Comparison of ENCODE assay signal across 11 mouse cellular contexts in genomic region chr4:132259248-132259647, GRCm38 (mm10). TPM values are rescaled to one million over a fixed set of nuclear protein-coding genes. Genes with fewer than 3 reads are reported as not detected.
A peak's percentile ranks its signal among the peaks of the same experiment; 100 is the strongest.
DNase-seq lines count a peak whose midpoint lies in the region; ATAC-seq and TF ChIP-seq lines count a peak whose summit lies in the region.
"Had no signal": no experiment of that assay in that cellular context is flagged by ENCODE, and none has a peak within 500 bp of the region (broad histone marks: within the 10 kb centered on the region; RNA-seq: fewer than 3 reads in every experiment).

No protein-coding gene starts in this region.

- no peaks in the 10 kb centered on the region for H3K9me3 ChIP-seq in heart, embryonic 14.5 days (ENCODE audit: control insufficient read depth, low read length)
- H3K9me3 ChIP-seq in midbrain, embryonic 15.5 days, result no peaks in the 10 kb centered on the region

- ATAC-seq in heart, embryonic 14.5 days (ENCODE audit: insufficient number of reproducible peaks, insufficient read depth, low FRiP score, low read depth), result no peak
- ATAC-seq in midbrain, embryonic 15.5 days (replicated peaks), result no peak
- no peak for ATAC-seq in megakaryocyte progenitor cell, adult 5-6 weeks (replicated peaks; ENCODE audit: poor library complexity)
- ATAC-seq: CD4-positive, CD25-positive, alpha-beta regulatory T cell, adult 4 months had no signal

- WGBS in heart, embryonic 14.5 days, result 36% methylated on average over 4 of the region's 4 CpGs
- WGBS in midbrain, embryonic 15.5 days, result 91% methylated on average over 4 of the region's 4 CpGs

- H3K4me2 ChIP-seq in heart, embryonic 14.5 days (ENCODE audit: low read length), result peak overlapping the region; percentile 96
- H3K4me2 ChIP-seq in midbrain, embryonic 15.5 days, result no peak overlapping the region

- H3K27me3 ChIP-seq in heart, embryonic 14.5 days (ENCODE audit: control insufficient read depth, insufficient read depth, low read length), result no peaks in the 10 kb centered on the region
- H3K27me3 ChIP-seq in midbrain, embryonic 15.5 days (replicated peaks), result no peaks in the 10 kb centered on the region

- H3K27ac ChIP-seq in layer of hippocampus, adult 2 months, result peak overlapping the region; percentile 96; the same call in 1 of the 2 replicates
- peak overlapping the region; percentile 9 to 98 for H3K27ac ChIP-seq in heart, embryonic 14.5 days (replicated peaks in 1 of 2; ENCODE audit: control insufficient read depth in 1 of 2, insufficient read depth in 1 of 2, low read depth in 2 of 2, low read length in 2 of 2)
- H3K27ac ChIP-seq in midbrain, embryonic 15.5 days, result no peak overlapping the region

- TF ChIP-seq CTCF in layer of hippocampus, adult 2 months (conservative IDR thresholded peaks at IDR 0.05), result no peak

- no peaks in the 10 kb centered on the region for H3K36me3 ChIP-seq in heart, embryonic 14.5 days (ENCODE audit: control insufficient read depth, insufficient read depth, low read length)
- no peaks in the 10 kb centered on the region for H3K36me3 ChIP-seq in midbrain, embryonic 15.5 days (replicated peaks)

- H3K9ac ChIP-seq in heart, embryonic 14.5 days (ENCODE audit: low read length), result peak overlapping the region; percentile 97
- H3K9ac ChIP-seq in midbrain, embryonic 15.5 days, result no peak overlapping the region

- H3K4me1 ChIP-seq in heart, embryonic 14.5 days (ENCODE audit: control insufficient read depth in 2 of 2, insufficient read depth in 2 of 2, low read length in 2 of 2), result peaks cover 2 to 20% of the 10 kb centered on the region in 2 experiments; a peak in 3 of 4 replicates
- peaks cover 27% of the 10 kb centered on the region for H3K4me1 ChIP-seq in midbrain, embryonic 15.5 days

- peak overlapping the region; percentile 61; the same call in 1 of the 2 replicates for H3K4me3 ChIP-seq in layer of hippocampus, adult 2 months
- H3K4me3 ChIP-seq in heart, embryonic 14.5 days (ENCODE audit: control insufficient read depth in 1 of 2, insufficient read depth in 1 of 2, low read depth in 1 of 2, low read length in 2 of 2), result no peak overlapping the region
- H3K4me3 ChIP-seq in midbrain, embryonic 15.5 days, result 0 out of 2 replicates have a peak overlapping the region, but pooled peaks have one; percentile 4

- intact Hi-C loops in gastrocnemius, postnatal 14 days (cut with DNase I; ENCODE audit: low total_unique reads), result loop anchor here (5.0 kb wide), 1 partner anchor 42 kb away; no protein-coding TSS in a partner anchor

- DNase-seq in gastrocnemius, adult 18-20 months (ENCODE audit: low spot score), result peak; percentile 25
- no peak for DNase-seq in gastrocnemius, postnatal 14 days
- DNase-seq in layer of hippocampus, adult 2 months (ENCODE audit: low spot score in 2 of 2), result no peak
- DNase-seq in layer of hippocampus, postnatal 14 days (ENCODE audit: low spot score in 2 of 2), result no peak
- DNase-seq in B cell, adult 2 months, result no peak
- DNase-seq: cerebellum, adult 8-10 months; layer of hippocampus, postnatal 36 days had no signal

RNA-seq across cellular contexts. Expression of gene Gmeb1, which starts 2.2 kb away (rescaled TPM):
- 1 to 10 TPM; 6.7 to 8.0 TPM for total RNA-seq in gastrocnemius, adult 18-20 months (2021)
- 1 to 10 TPM; 9.4 to 9.9 TPM for total RNA-seq in gastrocnemius, postnatal 14 days (2021)
- total RNA-seq in layer of hippocampus, adult 2 months (2021), result 10 to 100 TPM; 25.2 to 28.3 TPM
- total RNA-seq in layer of hippocampus, postnatal 14 days (2021), result 10 to 100 TPM; 24.2 to 26.7 TPM
- polyA plus RNA-seq in heart, embryonic 14.5 days (2014; fragmentation: Nextera tagmentation; extraction: Ambion mirVana), result 25.8 and 27.5 TPM in 2 replicates
- polyA plus RNA-seq in midbrain, embryonic 15.5 days (2015; fragmentation: Nextera tagmentation; extraction: Ambion mirVana), result 45.7 and 47.4 TPM in 2 replicates
- 13.9 and 14.3 TPM in 2 replicates for total RNA-seq in megakaryocyte progenitor cell, adult 5-6 weeks (2015)
- 18.7 and 29.3 TPM in 2 replicates for total RNA-seq in megakaryocyte progenitor cell, adult 5-6 weeks (2017)

RNA-seq across cellular contexts. Expression of gene Taf12, which starts 14.9 kb away (rescaled TPM):
- 10 to 100 TPM; 34.4 to 37.3 TPM for total RNA-seq in gastrocnemius, adult 18-20 months (2021)
- 10 to 100 TPM; 22.8 to 26.9 TPM for total RNA-seq in gastrocnemius, postnatal 14 days (2021)
- 10 to 100 TPM; 24.6 to 26.2 TPM for total RNA-seq in layer of hippocampus, adult 2 months (2021)
- 10 to 100 TPM; 18.5 to 22.2 TPM for total RNA-seq in layer of hippocampus, postnatal 14 days (2021)
- 29.4 and 30.9 TPM in 2 replicates for polyA plus RNA-seq in heart, embryonic 14.5 days (2014; fragmentation: Nextera tagmentation; extraction: Ambion mirVana)
- 45.2 and 47.7 TPM in 2 replicates for polyA plus RNA-seq in midbrain, embryonic 15.5 days (2015; fragmentation: Nextera tagmentation; extraction: Ambion mirVana)
- total RNA-seq in megakaryocyte progenitor cell, adult 5-6 weeks (2015), result 40.5 and 42.1 TPM in 2 replicates
- total RNA-seq in megakaryocyte progenitor cell, adult 5-6 weeks (2017), result 34.1 and 72.2 TPM in 2 replicates

RNA-seq across cellular contexts. Expression of gene Rab42, which starts 43.9 kb away (rescaled TPM):
- total RNA-seq in gastrocnemius, adult 18-20 months (2021), result under 1 TPM in 1 of 2 experiments, not detected in 1; 0.31 TPM
- under 1 TPM in 1 of 2 experiments, not detected in 1; 0.94 TPM for total RNA-seq in gastrocnemius, postnatal 14 days (2021)
- total RNA-seq in layer of hippocampus, adult 2 months (2021), result 1 to 10 TPM; 1.2 to 2.1 TPM
- total RNA-seq in layer of hippocampus, postnatal 14 days (2021), result 1 to 10 TPM in 1 of 2 experiments, under 1 TPM in 1; 0.72 to 1.5 TPM
- polyA plus RNA-seq in heart, embryonic 14.5 days (2014; fragmentation: Nextera tagmentation; extraction: Ambion mirVana), result 1.2 and 1.4 TPM in 2 replicates
- polyA plus RNA-seq in midbrain, embryonic 15.5 days (2015; fragmentation: Nextera tagmentation; extraction: Ambion mirVana), result 2.0 and 2.4 TPM in 2 replicates
- total RNA-seq in megakaryocyte progenitor cell, adult 5-6 weeks (2015), result not detected in 2 replicates
- total RNA-seq in megakaryocyte progenitor cell, adult 5-6 weeks (2017), result 1.0 and 1.3 TPM in 2 replicates

RNA-seq across cellular contexts. Expression of gene Ythdf2, which starts 47.1 kb away (rescaled TPM):
- total RNA-seq in gastrocnemius, adult 18-20 months (2021), result 10 to 100 TPM; 29.7 to 29.8 TPM
- total RNA-seq in gastrocnemius, postnatal 14 days (2021), result 10 to 100 TPM; 29.5 to 33.7 TPM
- 10 to 100 TPM; 43.8 to 46.5 TPM for total RNA-seq in layer of hippocampus, adult 2 months (2021)
- total RNA-seq in layer of hippocampus, postnatal 14 days (2021), result 10 to 100 TPM; 46.4 to 49.5 TPM
- 66.3 and 70.9 TPM in 2 replicates for polyA plus RNA-seq in heart, embryonic 14.5 days (2014; fragmentation: Nextera tagmentation; extraction: Ambion mirVana)
- 117 and 120 TPM in 2 replicates for polyA plus RNA-seq in midbrain, embryonic 15.5 days (2015; fragmentation: Nextera tagmentation; extraction: Ambion mirVana)
- 64.7 and 66.5 TPM in 2 replicates for total RNA-seq in megakaryocyte progenitor cell, adult 5-6 weeks (2015)
- total RNA-seq in megakaryocyte progenitor cell, adult 5-6 weeks (2017), result 64.0 and 69.7 TPM in 2 replicates

Comparison
In these comparisons a context has a peak if more than half of its experiments do, and no peak if none do; other contexts are left out.
1. H3K4me3 ChIP-seq: peak in layer of hippocampus, adult 2 months (single experiment) and midbrain, embryonic 15.5 days (single experiment); none in heart, embryonic 14.5 days (0 of 2).